In genomic region chr8:119910547-119911257, GRCm38 (mm10) we compare ENCODE assay signal across 8 mouse cellular contexts. TPM values are rescaled to one million over a fixed set of nuclear protein-coding genes. Genes with fewer than 3 reads are reported as not detected.
DNase-seq lines count a peak whose midpoint lies in the region; ATAC-seq lines count a peak whose summit lies in the region.

Gene Gm20388 (plus strand): TSS chr8:119910841.

- peak within 1 kb of the TSS; percentile 92 for H3K9ac ChIP-seq in intestine, embryonic 16.5 days (ENCODE audit: low read depth, low read length)

- peak; percentile 95 for DNase-seq in adrenal gland, postnatal 10 days
- DNase-seq in embryo, embryonic 9.5 days (ENCODE audit: extremely low spot score): peak; percentile 92
- DNase-seq in gastrocnemius, postnatal 4 days (ENCODE audit: low spot score in 2 of 2): peak; percentile 83 to 90
- DNase-seq in left cerebral cortex, postnatal 25 days (ENCODE audit: low spot score in 2 of 2): peak; percentile 91 to 94
- DNase-seq in mesoderm, embryonic 11.5 days (ENCODE audit: low read depth, low spot score): peak; percentile 90
- peak; percentile 94 for DNase-seq in right cerebral cortex, postnatal 25 days
- peak; percentile 92 to 94 for DNase-seq in urinary bladder, postnatal 36 days (ENCODE audit: low spot score in 2 of 2)

- no peaks in the 10 kb centered on the region for H3K9me3 ChIP-seq in intestine, embryonic 16.5 days (ENCODE audit: control insufficient read depth, low read length)

- H3K4me3 ChIP-seq in intestine, embryonic 16.5 days (ENCODE audit: low read length): peak within 1 kb of the TSS; percentile 80

- peak; percentile 95 for ATAC-seq in intestine, embryonic 16.5 days

- peak within 1 kb of the TSS; percentile 90 for H3K4me2 ChIP-seq in intestine, embryonic 16.5 days (ENCODE audit: low read depth, low read length)

- H3K27ac ChIP-seq in intestine, embryonic 16.5 days (ENCODE audit: low read length): peak within 1 kb of the TSS; percentile 93

- under 1% methylated on average over 95 of the region's 97 CpGs for WGBS in intestine, embryonic 16.5 days

- intact Hi-C loops in left cerebral cortex, postnatal 25 days (cut with DNase I): no loop called here

- peaks cover 35% of the 10 kb centered on the region for H3K4me1 ChIP-seq in intestine, embryonic 16.5 days (ENCODE audit: control insufficient read depth, insufficient read depth, low read length)

- no peaks in the 10 kb centered on the region for H3K36me3 ChIP-seq in intestine, embryonic 16.5 days (ENCODE audit: control insufficient read depth, insufficient read depth, low read length)

- H3K27me3 ChIP-seq in intestine, embryonic 16.5 days (replicated peaks; ENCODE audit: control insufficient read depth, insufficient read depth, low read length): no peaks in the 10 kb centered on the region

RNA-seq across cellular contexts. Expression of gene Gm20388, which starts in this region (rescaled TPM):
- 1 to 10 TPM; 1.9 to 2.0 TPM for total RNA-seq in adrenal gland, postnatal 10 days (2021)
- 10 to 100 TPM; 12.8 to 22.8 TPM for total RNA-seq in gastrocnemius, postnatal 4 days (2021)
- polyA plus RNA-seq in intestine, embryonic 16.5 days (2015; fragmentation: Nextera tagmentation; extraction: Ambion mirVana): 5.8 and 7.1 TPM in 2 replicates
- 10 to 100 TPM in 1 of 2 experiments, not detected in 1; 18.6 TPM for total RNA-seq in left cerebral cortex, postnatal 25 days (2021)

Comparison
In these comparisons a context has a peak if more than half of its experiments do, and no peak if none do; other contexts are left out.
1. Peak in every context shown above with its lines: DNase-seq, ATAC-seq, H3K4me3 ChIP-seq and H3K27ac ChIP-seq.